ENCODE assay signal across 27 mouse cellular contexts in the genomic region with DNA sequence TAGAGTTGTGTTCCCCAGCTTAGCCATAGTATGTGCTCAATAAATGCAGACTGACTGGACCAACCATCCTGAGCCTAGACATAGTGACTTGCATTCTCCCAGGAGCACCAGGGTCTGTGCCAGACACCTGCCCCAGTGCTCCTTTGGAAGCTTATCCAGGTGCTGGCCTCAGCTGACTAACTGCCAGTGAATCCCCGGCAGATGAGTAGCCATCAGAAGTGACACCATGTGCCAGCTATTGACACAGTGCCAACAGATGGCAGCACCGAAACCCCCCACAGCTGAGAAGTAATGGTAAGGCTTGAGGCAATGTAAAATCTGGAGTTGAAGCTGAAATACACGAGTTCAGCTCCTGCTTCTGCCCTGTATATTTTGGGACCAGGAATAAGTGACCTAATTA.
DNase-seq lines count a peak whose midpoint lies in the region; ATAC-seq and TF ChIP-seq lines count a peak whose summit lies in the region.
"Had no signal": no experiment of that assay in that cellular context is flagged by ENCODE, and none has a peak within 500 bp of the region (broad histone marks: within the 10 kb centered on the region; RNA-seq: fewer than 3 reads in every experiment).

No protein-coding gene starts in this region.

- H3K27me3 ChIP-seq in forebrain, embryonic 14.5 days (replicated peaks; ENCODE audit: control insufficient read depth, insufficient read depth, low read length): no peaks in the 10 kb centered on the region
- no peaks in the 10 kb centered on the region for H3K27me3 ChIP-seq in forebrain, embryonic 15.5 days
- H3K27me3 ChIP-seq in midbrain, postnatal 0 days (ENCODE audit: insufficient read depth, low read length): no peaks in the 10 kb centered on the region
- H3K27me3 ChIP-seq in midbrain, embryonic 15.5 days (replicated peaks): no peaks in the 10 kb centered on the region
- H3K27me3 ChIP-seq: forebrain, embryonic 12.5 days had no signal

- no peaks in the 10 kb centered on the region for H3K9me3 ChIP-seq in forebrain, embryonic 14.5 days (replicated peaks; ENCODE audit: control insufficient read depth, low read length)
- no peaks in the 10 kb centered on the region for H3K9me3 ChIP-seq in forebrain, embryonic 15.5 days
- no peaks in the 10 kb centered on the region for H3K9me3 ChIP-seq in midbrain, postnatal 0 days (ENCODE audit: low read length)
- no peaks in the 10 kb centered on the region for H3K9me3 ChIP-seq in midbrain, embryonic 15.5 days
- H3K9me3 ChIP-seq: embryonic facial prominence, embryonic 10.5 days; embryonic facial prominence, embryonic 13.5 days; forebrain, embryonic 12.5 days; hindbrain, embryonic 12.5 days had no signal

- no peak for ATAC-seq in cerebellum, adult (ENCODE audit: insufficient number of reproducible peaks, low FRiP score, low TSS enrichment)
- ATAC-seq in forebrain, embryonic 14.5 days: no peak
- no peak for ATAC-seq in forebrain, embryonic 15.5 days (replicated peaks)
- no peak for ATAC-seq in midbrain, postnatal 0 days (ENCODE audit: low FRiP score)
- no peak for ATAC-seq in midbrain, embryonic 15.5 days (replicated peaks)
- ATAC-seq: forebrain, postnatal 0 days; hindbrain, embryonic 16.5 days; inflammation-experienced regulatory T-cells, adult 6 months; intestine, embryonic 16.5 days; Patski had no signal

- no peak overlapping the region for H3K4me3 ChIP-seq in forebrain, embryonic 14.5 days (ENCODE audit: low read depth, low read length)
- no peak overlapping the region for H3K4me3 ChIP-seq in forebrain, embryonic 15.5 days
- no peak overlapping the region for H3K4me3 ChIP-seq in midbrain, postnatal 0 days (ENCODE audit: low read depth, low read length)
- H3K4me3 ChIP-seq in midbrain, embryonic 15.5 days: no peak overlapping the region
- H3K4me3 ChIP-seq: embryonic facial prominence, embryonic 10.5 days; embryonic facial prominence, embryonic 13.5 days; erythroblast, embryonic 14.5 days; forebrain, embryonic 12.5 days; gastrocnemius, adult 2 months; hindbrain, embryonic 12.5 days had no signal

- H3K4me2 ChIP-seq in forebrain, embryonic 14.5 days (ENCODE audit: low read length): no peak overlapping the region
- no peak overlapping the region for H3K4me2 ChIP-seq in forebrain, embryonic 15.5 days (replicated peaks)
- no peak overlapping the region for H3K4me2 ChIP-seq in midbrain, postnatal 0 days (ENCODE audit: low read depth, low read length, poor library complexity, severe bottlenecking)
- no peak overlapping the region for H3K4me2 ChIP-seq in midbrain, embryonic 15.5 days
- H3K4me2 ChIP-seq: embryonic facial prominence, embryonic 13.5 days; forebrain, embryonic 12.5 days; heart, embryonic 11.5 days; hindbrain, embryonic 12.5 days had no signal

- WGBS in forebrain, embryonic 14.5 days: 59% methylated on average over 3 of the region's 3 CpGs
- 57% methylated on average over 3 of the region's 3 CpGs for WGBS in forebrain, embryonic 15.5 days
- WGBS in midbrain, postnatal 0 days: 79% methylated on average over 3 of the region's 3 CpGs
- 75% methylated on average over 3 of the region's 3 CpGs for WGBS in midbrain, embryonic 15.5 days

- H3K27ac ChIP-seq in forebrain, embryonic 14.5 days (ENCODE audit: low read depth, low read length): no peak overlapping the region
- H3K27ac ChIP-seq in forebrain, embryonic 15.5 days (replicated peaks): no peak overlapping the region
- H3K27ac ChIP-seq in midbrain, postnatal 0 days (ENCODE audit: low read depth, low read length): no peak overlapping the region
- no peak overlapping the region for H3K27ac ChIP-seq in midbrain, embryonic 15.5 days
- H3K27ac ChIP-seq: embryonic facial prominence, embryonic 10.5 days; embryonic facial prominence, embryonic 13.5 days; forebrain, embryonic 12.5 days; gastrocnemius, adult 2 months; hindbrain, embryonic 12.5 days had no signal

- no peaks in the 10 kb centered on the region; the same call in none of the 2 replicates for H3K4me1 ChIP-seq in forebrain, embryonic 14.5 days (ENCODE audit: control insufficient read depth, insufficient read depth, low read length)
- H3K4me1 ChIP-seq in forebrain, embryonic 15.5 days: peaks cover 27% of the 10 kb centered on the region
- peaks cover 5% of the 10 kb centered on the region; the same call in 1 of the 2 replicates for H3K4me1 ChIP-seq in midbrain, postnatal 0 days (ENCODE audit: insufficient read depth, low read length)
- H3K4me1 ChIP-seq in midbrain, embryonic 15.5 days: peaks cover 24% of the 10 kb centered on the region

- peak; percentile 66 for DNase-seq in cerebellum, adult 9-11 months
- peak; percentile 28 for DNase-seq in forebrain, embryonic 14.5 days (ENCODE audit: low spot score)
- peak; percentile 46 for DNase-seq in midbrain, postnatal 0 days (ENCODE audit: low spot score)
- no peak for DNase-seq in MN1 (ENCODE audit: low spot score)
- DNase-seq: adrenal gland, postnatal 10 days; adrenal gland, postnatal 36 days; cerebellum, adult 18-20 months; embryo, embryonic 11 days; forebrain, postnatal 0 days; gastrocnemius, adult 2 months; gastrocnemius, postnatal 14 days; heart, adult 11 months; kidney, adult 18-20 months; kidney, adult 9 months had no signal

- no peak overlapping the region for H3K9ac ChIP-seq in forebrain, embryonic 14.5 days (ENCODE audit: low read length)
- no peak overlapping the region for H3K9ac ChIP-seq in forebrain, embryonic 15.5 days (replicated peaks)
- H3K9ac ChIP-seq in midbrain, postnatal 0 days (replicated peaks; ENCODE audit: low read length, poor library complexity, severe bottlenecking): no peak overlapping the region
- H3K9ac ChIP-seq in midbrain, embryonic 15.5 days: no peak overlapping the region
- H3K9ac ChIP-seq: embryonic facial prominence, embryonic 13.5 days; forebrain, embryonic 12.5 days; forebrain, postnatal 0 days; hindbrain, embryonic 12.5 days had no signal

- H3K36me3 ChIP-seq in forebrain, embryonic 14.5 days (ENCODE audit: control insufficient read depth, insufficient read depth, low read length): no peaks in the 10 kb centered on the region
- H3K36me3 ChIP-seq in forebrain, embryonic 15.5 days: no peaks in the 10 kb centered on the region
- no peaks in the 10 kb centered on the region for H3K36me3 ChIP-seq in midbrain, postnatal 0 days (ENCODE audit: insufficient read depth, low read length)
- no peaks in the 10 kb centered on the region for H3K36me3 ChIP-seq in midbrain, embryonic 15.5 days (replicated peaks)
- H3K36me3 ChIP-seq: embryonic facial prominence, embryonic 10.5 days; embryonic facial prominence, embryonic 13.5 days; forebrain, embryonic 12.5 days; hindbrain, embryonic 12.5 days had no signal

- TF ChIP-seq CTCF in midbrain, postnatal 0 days (IDR thresholded peaks at IDR 0.05): no peak
